Mouse (Mus musculus) lung, adult 2 months (tissue): ENCODE measurements at regions not wholly inside any gene's neighbourhood (a gene's known extent, or its start where the extent isn't known, plus 50 kb on each side); places are given as distances from the start of the nearest gene placed in this dataset.

Experiments
- DNase-seq: peaks from one replicate; pipeline ENCODE4 v3.0.0; 2022
- H3K4me1 ChIP-seq: fragments of 200-500 bp; 2 replicates; pipeline ENCODE4 v1.6.1; 2011; ENCODE audit warnings: low read length; ENCODE audit not compliant: control insufficient read depth, insufficient read depth
- H3K4me3 ChIP-seq: fragments of 200-500 bp; replicated peaks from 2 replicates; pipeline ENCODE3; 2011; ENCODE audit warnings: low read depth, mild to moderate bottlenecking, control low read depth, low read length; ENCODE audit errors: extremely low read depth
- CTCF ChIP-seq: fragments of 200-500 bp; IDR thresholded peaks from 2 replicates; pipeline ENCODE4 v1.5.1; 2011; ENCODE audit warnings: mild to moderate bottlenecking, low read length, control low read depth; ENCODE audit not compliant: insufficient read depth
- POLR2A ChIP-seq: fragments of 200-500 bp; IDR thresholded peaks from 2 replicates; pipeline ENCODE4 v1.6.1; 2011; ENCODE audit warnings: low read depth, mild to moderate bottlenecking, control low read depth, low read length, borderline replicate concordance; ENCODE audit errors: extremely low read depth
- WGBS: fragments of 180-500 bp; shearing (Covaris S2); methylation state at CpG from one replicate; pipeline ENCODE4 v1.1.7; 2018; 5-methylcytosine and 5-hydroxymethylcytosine counted together

DNA sequence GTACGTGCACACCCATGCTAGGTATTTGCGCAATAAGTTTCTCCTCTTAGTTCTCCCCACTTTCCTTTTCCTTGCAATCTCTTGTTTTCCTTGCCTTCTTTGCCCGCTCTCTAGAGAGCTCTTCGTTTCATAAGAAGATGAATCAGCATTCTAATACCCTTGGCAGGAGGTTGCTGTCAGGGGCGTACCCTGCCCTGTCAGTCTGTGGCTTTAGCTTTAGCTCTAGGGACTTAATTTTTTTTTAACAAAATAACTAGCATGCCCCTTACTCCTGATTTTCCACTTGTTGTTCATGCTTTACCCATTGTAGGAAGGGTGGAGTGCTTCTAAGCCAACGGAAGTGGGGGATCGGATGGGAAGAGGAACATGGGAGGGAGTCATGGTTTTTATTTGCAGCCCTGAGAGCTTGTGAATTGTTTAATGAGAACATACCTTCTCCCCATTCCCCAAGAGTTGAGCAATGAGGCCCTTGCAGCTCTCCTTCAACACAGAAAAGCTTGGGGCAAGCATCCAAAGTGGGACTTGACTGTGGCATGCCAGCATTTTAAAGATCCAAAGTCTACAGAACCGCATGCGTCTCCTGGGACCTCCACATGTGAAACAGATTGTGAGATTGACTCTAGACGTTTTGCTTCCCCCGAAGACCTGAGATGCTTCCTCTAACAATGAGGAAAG is 221.0 kb upstream of the Usp24 start:
- DNase-seq: peak; percentile 60
- no peak for TF ChIP-seq CTCF
- no peak for TF ChIP-seq POLR2A
- 58% methylated on average over 11 of the region's 11 CpGs for WGBS
- H3K4me3 ChIP-seq: no peak overlapping the region
- peaks cover 8% of the 10 kb centered on the region for H3K4me1 ChIP-seq

DNA sequence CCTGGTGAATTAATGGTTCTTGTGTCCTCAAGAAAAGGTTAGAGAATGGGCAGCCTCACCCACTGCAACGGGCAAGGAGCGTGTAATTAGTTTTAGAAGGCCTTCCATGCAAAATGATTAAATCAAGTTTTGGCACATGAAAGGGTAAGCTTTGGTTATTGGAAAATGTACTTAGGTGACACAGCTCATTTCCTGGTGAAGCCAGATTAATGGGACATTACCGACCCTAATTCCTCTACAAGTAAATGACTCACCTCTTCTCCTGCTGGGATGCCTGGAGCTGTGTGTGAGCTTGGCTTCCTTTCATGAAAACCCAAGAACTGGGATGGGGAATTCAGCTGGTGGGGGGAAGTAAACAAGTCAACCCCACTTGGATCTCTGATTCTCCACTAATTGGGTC is 219.9 kb upstream of the Usp24 start:
- no peak for DNase-seq
- Histone ChIP-seq H3K4me3 (no peak overlapping the region), H3K4me1 (peaks cover 8% of the 10 kb centered on the region)
- WGBS: 71% methylated on average over 3 of the region's 3 CpGs
- no peak for TF ChIP-seq CTCF

DNA sequence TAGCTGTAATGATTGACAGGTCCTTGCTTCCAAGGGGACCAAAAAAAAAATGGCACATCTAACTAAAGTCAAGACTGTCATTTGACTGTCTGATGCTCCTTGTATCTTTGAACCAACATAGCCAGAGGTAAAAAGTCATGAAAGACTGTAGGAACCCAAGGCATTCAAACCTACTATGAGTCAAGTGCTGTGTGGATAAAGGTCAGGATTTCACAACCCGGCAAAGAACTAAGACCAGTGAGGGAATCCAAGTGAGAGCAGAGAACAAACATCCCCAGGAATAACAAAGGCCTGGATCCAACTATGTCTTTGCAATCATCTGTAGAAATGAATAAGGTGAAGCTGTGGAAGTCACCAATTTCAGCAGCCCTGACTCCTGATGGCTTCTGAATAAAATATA is 218.2 kb upstream of the Usp24 start:
- WGBS: 66% methylated on average over 1 of the region's 1 CpGs
- no peak for TF ChIP-seq CTCF
- TF ChIP-seq POLR2A: no peak
- DNase-seq: no peak
- Histone ChIP-seq H3K4me1 (peaks cover 8% of the 10 kb centered on the region), H3K4me3 (no peak overlapping the region)

DNA sequence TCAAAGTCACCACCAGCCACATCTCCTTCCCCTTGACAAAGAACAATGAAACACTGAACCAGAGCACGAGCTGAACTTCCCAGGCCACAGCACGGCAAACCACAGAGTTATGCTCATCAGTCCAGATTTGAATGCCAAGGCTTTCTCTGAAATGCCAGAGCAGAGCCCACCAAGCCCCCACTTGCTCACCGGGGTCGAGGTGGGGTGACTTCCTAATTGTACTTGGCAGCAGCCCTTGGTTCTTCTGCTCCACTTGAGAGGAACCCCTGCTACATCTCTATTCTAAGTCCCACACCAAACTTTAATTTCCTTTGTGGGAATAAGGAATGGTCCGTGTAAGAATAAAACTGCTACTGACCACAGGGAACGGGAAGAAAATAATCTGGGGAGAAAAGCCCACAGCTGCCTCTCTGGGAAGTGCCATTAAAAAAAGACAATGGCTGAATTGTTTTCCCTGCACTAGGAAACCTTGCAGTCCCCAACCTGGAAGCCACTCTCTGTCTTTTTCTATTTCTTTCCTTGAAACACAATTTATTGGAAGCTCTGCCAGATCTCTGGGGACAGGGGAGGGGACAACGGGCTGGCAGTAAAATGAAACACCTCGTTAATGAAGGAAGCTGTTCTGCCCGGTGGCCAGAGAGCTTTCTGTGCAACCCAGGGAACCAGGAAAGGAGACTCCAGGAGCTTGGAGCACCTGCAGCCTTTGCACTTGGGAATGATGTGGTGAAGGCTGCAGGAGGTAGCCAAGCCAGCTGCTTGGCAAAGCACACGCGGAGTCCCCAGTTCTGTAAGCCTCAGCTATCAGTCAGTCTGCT is 215.6 kb upstream of the Usp24 start:
- no peak for DNase-seq
- Histone ChIP-seq H3K4me1 (peaks cover 1% of the 10 kb centered on the region), H3K4me3 (no peak overlapping the region)
- 33% methylated on average over 11 of the region's 11 CpGs for WGBS
- TF ChIP-seq POLR2A: no peak
- no peak for TF ChIP-seq CTCF

DNA sequence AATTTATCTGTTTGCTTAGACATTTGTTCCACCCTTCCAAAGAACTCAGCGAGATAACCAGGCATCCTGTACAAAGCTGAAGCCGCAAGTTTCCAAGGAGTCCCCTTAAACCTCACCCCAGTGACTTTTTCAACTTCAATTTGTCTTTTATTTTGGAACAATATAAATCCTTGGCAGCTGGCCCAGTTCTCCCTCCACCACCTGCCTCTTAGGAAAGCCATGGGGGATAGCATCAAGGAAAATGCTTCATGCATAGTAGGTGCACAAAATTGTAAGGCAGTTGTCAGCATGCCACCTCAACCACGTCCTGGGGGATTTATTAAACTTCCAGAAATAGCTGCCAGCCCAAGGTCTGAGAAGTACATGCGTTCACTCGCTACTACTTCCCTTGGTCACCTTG is 214.1 kb upstream of the Usp24 start:
- TF ChIP-seq CTCF (no peak), POLR2A (no peak)
- Histone ChIP-seq H3K4me3 (no peak overlapping the region), H3K4me1 (no peaks in the 10 kb centered on the region; the same call in none of the 2 replicates)
- 30% methylated on average over 5 of the region's 5 CpGs for WGBS
- no peak for DNase-seq

DNA sequence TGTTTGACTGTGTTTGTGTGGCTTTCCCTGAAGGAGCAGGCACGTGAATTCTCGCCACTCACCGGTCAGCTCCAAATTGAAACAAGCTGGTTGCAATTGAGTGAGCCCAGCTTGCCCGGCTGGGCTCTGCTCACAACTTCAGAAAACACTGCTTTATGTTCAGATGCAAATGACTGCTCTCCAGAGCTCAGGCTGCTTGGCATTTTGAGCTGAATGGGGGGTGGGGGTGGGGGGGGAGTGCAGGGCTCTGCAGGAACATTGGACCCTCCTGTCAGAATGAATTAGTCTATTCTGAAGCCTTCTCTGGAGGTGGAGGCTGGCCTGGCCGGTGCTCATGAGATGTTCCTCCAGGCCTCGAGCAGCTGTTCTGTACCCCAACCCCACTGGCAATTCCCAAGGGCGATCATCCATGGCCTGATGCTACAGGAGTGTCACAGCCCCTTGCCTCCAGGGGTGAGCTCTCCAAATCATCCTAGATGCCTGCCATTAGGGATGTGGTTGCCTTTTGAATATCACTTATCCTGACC is 213.5 kb upstream of the Usp24 start:
- TF ChIP-seq CTCF: no peak
- no peak for TF ChIP-seq POLR2A
- Histone ChIP-seq H3K4me1 (no peaks in the 10 kb centered on the region; the same call in none of the 2 replicates), H3K4me3 (no peak overlapping the region)
- no peak for DNase-seq
- 65% methylated on average over 7 of the region's 7 CpGs for WGBS

DNA sequence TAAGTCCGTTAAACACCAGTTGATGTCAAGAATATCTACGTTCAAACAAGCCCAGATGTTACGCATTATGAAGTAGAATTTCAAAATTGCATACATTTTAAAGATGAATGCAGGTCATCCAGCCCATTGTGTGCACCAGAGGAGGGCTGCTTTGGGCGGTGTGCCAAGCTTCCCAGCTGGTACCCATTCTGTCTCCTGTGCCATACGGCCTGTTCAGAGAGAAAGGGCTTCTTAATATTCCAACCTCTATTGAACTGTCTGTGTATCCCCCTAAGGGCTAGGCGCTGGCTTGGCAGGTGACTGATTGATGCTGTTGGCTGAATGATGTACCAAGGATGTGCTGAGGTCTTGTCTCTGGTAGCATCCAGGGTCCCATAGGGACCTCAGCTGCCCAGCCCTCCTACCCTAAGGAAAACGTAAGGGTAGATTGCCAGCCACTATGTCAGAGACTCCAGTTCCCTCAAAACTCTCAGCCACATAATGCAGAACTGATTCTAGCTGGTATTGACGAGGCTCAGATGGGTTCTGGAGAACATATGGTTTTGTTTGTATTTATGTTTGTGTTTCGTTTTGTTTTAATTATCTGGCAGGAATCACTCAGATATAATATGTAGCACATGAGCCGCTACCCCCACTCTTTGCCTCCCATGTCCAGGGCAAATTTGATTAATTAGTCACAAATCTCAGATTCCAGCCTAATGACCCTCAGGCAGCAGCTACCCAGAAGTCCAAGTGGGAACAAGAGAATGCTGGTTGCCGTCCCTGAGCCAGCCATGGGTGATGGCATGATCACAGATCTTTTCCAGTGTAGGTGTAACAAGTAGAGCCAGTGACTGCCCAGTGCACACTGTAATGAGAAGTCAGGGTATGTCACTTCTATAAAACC is 212.0 kb upstream of the Usp24 start:
- WGBS: 82% methylated on average over 11 of the region's 11 CpGs
- TF ChIP-seq CTCF: no peak
- TF ChIP-seq POLR2A: no peak
- no peak for DNase-seq
- no peaks in the 10 kb centered on the region; the same call in 1 of the 2 replicates for H3K4me1 ChIP-seq
- no peak overlapping the region for H3K4me3 ChIP-seq

DNA sequence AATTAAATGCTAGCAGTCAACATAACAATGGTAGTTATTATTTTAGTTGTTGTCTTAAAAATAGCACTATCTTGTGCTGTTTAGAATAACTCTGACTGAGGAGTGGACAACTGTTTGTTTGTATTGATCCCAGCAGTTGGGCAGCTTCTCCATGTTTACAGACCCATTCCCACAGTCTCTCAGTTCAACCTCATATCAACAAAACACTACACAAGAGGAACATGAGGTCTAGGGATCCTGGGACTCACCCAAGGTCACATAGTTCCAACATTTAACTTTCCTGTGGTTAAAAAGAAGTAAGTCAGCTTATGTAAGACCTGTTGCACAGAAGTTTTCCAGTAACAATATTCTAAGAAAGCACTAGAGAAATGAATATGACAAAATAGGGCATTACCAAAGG is 203.0 kb upstream of the Usp24 start:
- no peaks in the 10 kb centered on the region; the same call in 1 of the 2 replicates for H3K4me1 ChIP-seq
- TF ChIP-seq CTCF (no peak), POLR2A (no peak)
- no peak for DNase-seq
- no peak overlapping the region for H3K4me3 ChIP-seq

DNA sequence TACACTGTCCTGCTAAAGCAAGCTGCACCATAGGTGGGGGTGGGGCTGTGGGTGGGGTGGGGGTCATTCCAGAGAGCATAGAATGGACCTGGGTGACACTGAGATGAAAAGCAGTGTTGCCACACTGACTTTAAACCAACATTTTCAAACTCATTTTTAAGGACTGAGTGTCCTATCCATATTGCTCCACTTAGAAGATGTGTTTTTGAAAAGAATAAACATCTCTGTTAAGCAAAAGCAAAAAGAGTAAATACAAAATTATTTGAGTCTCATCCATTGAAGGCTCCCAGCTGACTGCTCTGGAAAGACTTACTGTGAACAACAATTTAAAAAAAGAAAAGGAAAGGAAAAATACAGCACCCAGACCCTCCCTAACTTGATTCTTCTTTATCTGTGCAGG is 202.3 kb upstream of the Usp24 start:
- no peak for TF ChIP-seq CTCF
- no peak for TF ChIP-seq POLR2A
- no peak for DNase-seq
- Histone ChIP-seq H3K4me1 (no peaks in the 10 kb centered on the region; the same call in 1 of the 2 replicates), H3K4me3 (no peak overlapping the region)
